ENCODE assay signal across 20 mouse cellular contexts in genomic region chr8:83732919-83733318, GRCm38 (mm10). TPM values are rescaled to one million over a fixed set of nuclear protein-coding genes. Genes with fewer than 3 reads are reported as not detected.
DNase-seq lines count a peak whose midpoint lies in the region; ATAC-seq and TF ChIP-seq lines count a peak whose summit lies in the region.
"Had no signal": no experiment of that assay in that cellular context is flagged by ENCODE, and none has a peak within 500 bp of the region (broad histone marks: within the 10 kb centered on the region; RNA-seq: fewer than 3 reads in every experiment).

No protein-coding gene starts in this region.

- no peak for TF ChIP-seq CTCF in forebrain, postnatal 0 days (IDR thresholded peaks at IDR 0.05; ENCODE audit: low read depth)

- no peaks in the 10 kb centered on the region for H3K27me3 ChIP-seq in forebrain, postnatal 0 days (ENCODE audit: insufficient read depth, low read length)
- H3K27me3 ChIP-seq: CH12.LX, Patski had no signal

- no peak overlapping the region for H3K27ac ChIP-seq in forebrain, postnatal 0 days (ENCODE audit: low read depth, low read length)

- H3K4me1 ChIP-seq in forebrain, postnatal 0 days (ENCODE audit: insufficient read depth) = no peaks in the 10 kb centered on the region

- H3K4me3 ChIP-seq in forebrain, postnatal 0 days (ENCODE audit: low read depth, low read length) = no peak overlapping the region

- H3K36me3 ChIP-seq in forebrain, postnatal 0 days (ENCODE audit: insufficient read depth) = no peaks in the 10 kb centered on the region

- 78% methylated on average over 6 of the region's 6 CpGs for WGBS in forebrain, postnatal 0 days

- H3K4me2 ChIP-seq in forebrain, postnatal 0 days (ENCODE audit: low read depth) = no peak overlapping the region

- H3K9me3 ChIP-seq in forebrain, postnatal 0 days (ENCODE audit: low read length) = no peaks in the 10 kb centered on the region

- ATAC-seq in granulocyte monocyte progenitor cell, adult 5-6 weeks (replicated peaks; ENCODE audit: poor library complexity, severe bottlenecking) = peak; percentile 61
- peak; percentile 53 for ATAC-seq in megakaryocyte progenitor cell, adult 5-6 weeks (replicated peaks; ENCODE audit: poor library complexity)
- no peak for ATAC-seq in forebrain, postnatal 0 days
- ATAC-seq: activated CD4-positive, CD25-positive, alpha-beta regulatory T cell, adult 4 months; CD4-positive, CD25-positive, alpha-beta regulatory T cell, adult 4 months; Patski had no signal

- no peak overlapping the region for H3K9ac ChIP-seq in forebrain, postnatal 0 days

- DNase-seq in 416B (ENCODE audit: low read depth) = peak; percentile 62
- no peak for DNase-seq in forebrain, postnatal 0 days
- no peak for DNase-seq in neural tube, embryonic 10.5 days (ENCODE audit: extremely low spot score, low spot score)
- DNase-seq in layer of hippocampus, postnatal 10 days (ENCODE audit: low spot score in 2 of 2) = no peak
- DNase-seq: adrenal gland, adult 2 months; adrenal gland, adult 8-10 months; adrenal gland, postnatal 10 days; adrenal gland, postnatal 14 days; adrenal gland, postnatal 25 days; adrenal gland, postnatal 36 days; cerebellum, adult 11 months; cerebellum, adult 11-12 months; cerebellum, adult 18-20 months; cerebellum, adult 2 months had no signal

RNA-seq across cellular contexts. Expression of gene Adgre5, which starts 8.2 kb away (rescaled TPM):
- total RNA-seq in granulocyte monocyte progenitor cell, adult 5-6 weeks (2014; fragmentation: Nextera tagmentation) = 21.4 and 25.7 TPM in 2 replicates
- 21.7 and 27.2 TPM in 2 replicates for total RNA-seq in granulocyte monocyte progenitor cell, adult 5-6 weeks (2017)
- total RNA-seq in megakaryocyte progenitor cell, adult 5-6 weeks (2015) = 27.1 and 29.1 TPM in 2 replicates
- 19.8 and 30.2 TPM in 2 replicates for total RNA-seq in megakaryocyte progenitor cell, adult 5-6 weeks (2017)
- 9.2 and 9.9 TPM in 2 replicates for total RNA-seq in forebrain, postnatal 0 days (2014; rRNA removed)
- 6.7 and 9.2 TPM in 2 replicates for polyA plus RNA-seq in forebrain, postnatal 0 days (2015; fragmentation: Nextera tagmentation; extraction: Ambion mirVana)
- 10 to 100 TPM; 11.5 to 13.7 TPM for total RNA-seq in layer of hippocampus, postnatal 10 days (2021)

RNA-seq across cellular contexts. Expression of gene Ddx39, which starts 17.9 kb away (rescaled TPM):
- 115 and 123 TPM in 2 replicates for total RNA-seq in granulocyte monocyte progenitor cell, adult 5-6 weeks (2014; fragmentation: Nextera tagmentation)
- total RNA-seq in granulocyte monocyte progenitor cell, adult 5-6 weeks (2017) = 123 and 124 TPM in 2 replicates
- 119 and 139 TPM in 2 replicates for total RNA-seq in megakaryocyte progenitor cell, adult 5-6 weeks (2015)
- total RNA-seq in megakaryocyte progenitor cell, adult 5-6 weeks (2017) = 121 and 131 TPM in 2 replicates
- 54.1 and 58.4 TPM in 2 replicates for total RNA-seq in forebrain, postnatal 0 days (2014; rRNA removed)
- polyA plus RNA-seq in forebrain, postnatal 0 days (2015; fragmentation: Nextera tagmentation; extraction: Ambion mirVana) = 76.3 and 79.5 TPM in 2 replicates
- total RNA-seq in layer of hippocampus, postnatal 10 days (2021) = 10 to 100 TPM; 25.4 to 27.7 TPM

RNA-seq across cellular contexts. Expression of gene Pkn1, which starts 33.9 kb away (rescaled TPM):
- total RNA-seq in granulocyte monocyte progenitor cell, adult 5-6 weeks (2014; fragmentation: Nextera tagmentation) = 40.0 and 66.0 TPM in 2 replicates
- total RNA-seq in granulocyte monocyte progenitor cell, adult 5-6 weeks (2017) = 54.5 and 65.6 TPM in 2 replicates
- total RNA-seq in megakaryocyte progenitor cell, adult 5-6 weeks (2015) = 31.5 and 31.6 TPM in 2 replicates
- total RNA-seq in megakaryocyte progenitor cell, adult 5-6 weeks (2017) = 62.5 and 78.8 TPM in 2 replicates
- total RNA-seq in forebrain, postnatal 0 days (2014; rRNA removed) = 70.8 and 72.6 TPM in 2 replicates
- 18.5 and 25.2 TPM in 2 replicates for polyA plus RNA-seq in forebrain, postnatal 0 days (2015; fragmentation: Nextera tagmentation; extraction: Ambion mirVana)
- 10 to 100 TPM; 65.0 to 73.7 TPM for total RNA-seq in layer of hippocampus, postnatal 10 days (2021)
